Mouse (Mus musculus): ENCODE results near the gene Wrap73.
A peak's percentile ranks its signal among the peaks of the same experiment; 100 is the strongest.

DNA sequence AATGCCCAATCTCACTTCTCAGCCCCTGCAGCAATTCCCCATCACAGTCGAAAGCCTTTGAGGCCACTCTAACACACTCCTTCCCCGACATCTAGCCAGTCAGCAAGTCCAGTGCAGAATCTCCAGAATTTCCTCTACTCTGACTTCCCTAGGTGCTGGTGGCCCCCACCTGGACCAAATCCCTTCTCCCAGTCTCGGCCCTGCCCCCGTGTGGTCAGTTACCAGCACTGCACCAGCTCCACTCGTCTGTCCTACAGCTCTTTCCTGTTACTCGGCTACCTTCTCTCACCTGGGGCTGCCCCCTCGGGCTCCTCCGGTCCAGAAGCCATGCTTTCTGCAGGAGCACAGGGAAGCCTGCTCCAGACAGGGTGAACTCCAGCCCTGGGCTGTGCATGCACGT, 49.0 kb upstream of the Wrap73 start:
- TF ChIP-seq CTCF (IDR thresholded peaks at IDR 0.05; ENCODE audit: control insufficient read depth, insufficient read depth, insufficient replicate concordance, low read depth, low read length) (peak; percentile 69; the same call in 1 of the 2 replicates), POLR2A (IDR thresholded peaks at IDR 0.05; ENCODE audit: control insufficient read depth, low read depth, low read length) (no peak)

All from testis, adult 2 months (tissue).